Mouse (Mus musculus) erythroblast, embryonic 14.5 days (primary cell): ENCODE data around the gene Rgs3.

Source experiments
- GATA1 ChIP-seq: IDR thresholded peaks from 2 replicates; pipeline ENCODE4 v1.6.1; 2012; ENCODE audit warnings: low read length, inconsistent platforms, mixed read lengths
- TAL1 ChIP-seq: IDR thresholded peaks from 3 replicates; pipeline ENCODE4 v1.6.1; 2012; ENCODE audit warnings: low read length, inconsistent platforms, mixed read lengths

- TF ChIP-seq GATA1 (no peak), TAL1 (no peak)
Measured at GRCm38 (mm10) chr4:62640496-62641229, 81.0 kb downstream of the Rgs3 start.
